Mouse (Mus musculus) adipose tissue, adult 10 weeks (tissue): Measurements from ENCODE around the gene C030005K15Rik. TPM values are rescaled to one million over a fixed set of nuclear protein-coding genes. Genes with fewer than 3 reads are reported as not detected.

Source experiments
- polyA plus RNA-seq: library from polyadenylated mRNA; stranded (reverse); fragments of 350-450 nt; fragmentation: Illumina TruSeq; extraction: RNeasy Lipid Tissue Mini Kit (QIAGEN cat#74804); gene quantifications from one replicate; pipeline ENCODE4 v1.2.3, GENCODE M21; 2014; ENCODE audit warnings: low read depth, low replicate concordance

Gene C030005K15Rik
- not detected for polyA plus RNA-seq

DNA sequence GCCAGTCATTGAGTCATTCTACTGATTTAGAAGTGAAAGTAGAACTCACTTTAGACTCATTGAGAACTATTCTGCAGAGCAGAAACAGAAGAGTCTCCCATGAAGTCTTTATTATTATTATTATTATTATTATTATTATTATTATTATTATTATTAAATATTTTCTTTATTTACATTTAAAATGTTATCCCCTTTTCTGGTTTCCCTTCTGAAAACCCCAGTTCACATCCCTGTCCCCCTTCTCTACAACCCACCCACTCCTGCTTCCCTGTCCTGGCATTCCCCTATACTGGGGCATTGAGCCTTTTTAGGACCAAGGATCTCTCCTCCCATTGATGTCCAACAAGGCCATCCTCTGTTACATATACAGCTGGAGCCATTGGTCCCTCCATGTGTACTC lies at the start of gene C030005K15Rik:
TSS of gene C030005K15Rik (minus strand) at position 101 of the 400 bp plus-strand sequence.

DNA sequence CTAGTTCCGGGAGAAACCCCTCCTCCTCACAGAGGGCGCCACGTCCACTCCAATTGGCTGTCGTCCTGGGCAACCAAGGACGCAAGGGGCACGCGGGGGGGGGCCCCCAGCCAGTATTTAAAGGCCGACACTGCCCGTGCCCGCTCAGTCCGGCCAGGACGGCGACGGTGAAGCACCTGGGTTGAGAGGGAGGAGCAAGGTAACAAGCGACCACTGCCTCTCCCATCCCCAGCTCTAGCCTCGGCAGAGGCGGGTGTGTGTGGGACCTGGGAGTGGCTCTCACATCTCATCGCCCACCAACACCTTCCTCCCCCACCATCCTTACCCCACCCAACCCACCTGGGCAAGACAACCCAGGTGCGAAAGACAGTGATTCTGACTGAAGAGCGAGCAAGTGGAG lies 33.6 kb downstream of the C030005K15Rik start, which contains the start of gene Ccer1:
TSS of gene Ccer1 (plus strand) at position 147 of the 400 bp plus-strand sequence.

Other genes with a start within 250 kb of the C030005K15Rik start
- gene Dcn, start 247.1 kb downstream of the C030005K15Rik start, polyA plus RNA-seq, result 1,068 TPM
- gene Lum, start 161.6 kb downstream of the C030005K15Rik start, polyA plus RNA-seq, result 61.5 TPM
- gene Kera, start 119.9 kb downstream of the C030005K15Rik start, polyA plus RNA-seq, result not detected
- 5.0 TPM for gene Epyc, start 82.7 kb downstream of the C030005K15Rik start, polyA plus RNA-seq
- 5.5 TPM for gene Ccer1, start 33.7 kb downstream of the C030005K15Rik start, polyA plus RNA-seq